Mouse (Mus musculus) kidney, postnatal 0 days (tissue): ENCODE results near the gene Uts2b. TPM values are rescaled to one million over a fixed set of nuclear protein-coding genes. Genes with fewer than 3 reads are reported as not detected.

Experiments
- ATAC-seq: fragments of 200-750 bp; cut with Nextera tagmentation; replicated peaks from 2 replicates; pipeline ENCODE4 v1.8.0; 2017; ENCODE audit warnings: low read depth, moderate number of reproducible peaks, moderate TSS enrichment, moderate library complexity; ENCODE audit not compliant: low FRiP score
- DNase-seq: peaks from one replicate; pipeline ENCODE4 v3.0.0-alpha.2; 2016; ENCODE audit warnings: low spot score
- H3K27ac ChIP-seq: fragments of 300-500 bp; sonication (generic); 2 replicates; pipeline ENCODE4 v1.5.1; 2014; ENCODE audit warnings: mild to moderate bottlenecking
- H3K27me3 ChIP-seq: fragments of 300-500 bp; sonication (generic); 2 replicates; pipeline ENCODE4 v1.6.1; 2014; ENCODE audit warnings: low read length, mixed read lengths; ENCODE audit not compliant: insufficient read depth
- H3K36me3 ChIP-seq: fragments of 300-500 bp; sonication (generic); 2 replicates; pipeline ENCODE4 v1.6.1; 2014; ENCODE audit warnings: low read length, mixed read lengths; ENCODE audit not compliant: insufficient read depth
- H3K4me1 ChIP-seq: fragments of 300-500 bp; sonication (generic); replicated peaks from 2 replicates; pipeline ENCODE4 v1.6.1; 2014; ENCODE audit warnings: antibody characterized with exemption, low read length, mixed read lengths; ENCODE audit not compliant: insufficient read depth
- H3K4me2 ChIP-seq: fragments of 300-500 bp; sonication (generic); 2 replicates; pipeline ENCODE4 v1.6.1; 2014; ENCODE audit warnings: mild to moderate bottlenecking, low read length, moderate library complexity, mixed read lengths
- H3K4me3 ChIP-seq: fragments of 300-500 bp; sonication (generic); replicated peaks from 2 replicates; pipeline ENCODE4 v1.5.1; 2014; ENCODE audit warnings: low read depth, low read length
- H3K9ac ChIP-seq: fragments of 300-500 bp; sonication (generic); 2 replicates; pipeline ENCODE4 v1.6.1; 2014; ENCODE audit warnings: low read depth, low read length
- H3K9me3 ChIP-seq: fragments of 300-500 bp; sonication (generic); replicated peaks from 2 replicates; pipeline ENCODE4 v1.6.1; 2016; ENCODE audit warnings: low read length, inconsistent platforms, mixed read lengths
- CTCF ChIP-seq: IDR thresholded peaks from 2 replicates; pipeline ENCODE4 v1.5.1; 2016; ENCODE audit warnings: antibody characterized with exemption, low read depth, mild to moderate bottlenecking, moderate library complexity
- WGBS: fragments of 180-500 bp; shearing (Covaris S2); extraction: QIAGEN DNeasy Blood & Tissue Kit; methylation state at CpG from one replicate; pipeline ENCODE4 v1.1.7; 2014; 5-methylcytosine and 5-hydroxymethylcytosine counted together
- polyA plus RNA-seq: library from polyadenylated mRNA; unstranded; fragments of >200 nt; fragmentation: Nextera tagmentation; extraction: Ambion mirVana; gene quantifications from 2 replicates; pipeline ENCODE4 v1.2.1, GENCODE M21; 2015

Uts2b gene
- polyA plus RNA-seq, 1 experiment from 2014 or later = not detected

DNA sequence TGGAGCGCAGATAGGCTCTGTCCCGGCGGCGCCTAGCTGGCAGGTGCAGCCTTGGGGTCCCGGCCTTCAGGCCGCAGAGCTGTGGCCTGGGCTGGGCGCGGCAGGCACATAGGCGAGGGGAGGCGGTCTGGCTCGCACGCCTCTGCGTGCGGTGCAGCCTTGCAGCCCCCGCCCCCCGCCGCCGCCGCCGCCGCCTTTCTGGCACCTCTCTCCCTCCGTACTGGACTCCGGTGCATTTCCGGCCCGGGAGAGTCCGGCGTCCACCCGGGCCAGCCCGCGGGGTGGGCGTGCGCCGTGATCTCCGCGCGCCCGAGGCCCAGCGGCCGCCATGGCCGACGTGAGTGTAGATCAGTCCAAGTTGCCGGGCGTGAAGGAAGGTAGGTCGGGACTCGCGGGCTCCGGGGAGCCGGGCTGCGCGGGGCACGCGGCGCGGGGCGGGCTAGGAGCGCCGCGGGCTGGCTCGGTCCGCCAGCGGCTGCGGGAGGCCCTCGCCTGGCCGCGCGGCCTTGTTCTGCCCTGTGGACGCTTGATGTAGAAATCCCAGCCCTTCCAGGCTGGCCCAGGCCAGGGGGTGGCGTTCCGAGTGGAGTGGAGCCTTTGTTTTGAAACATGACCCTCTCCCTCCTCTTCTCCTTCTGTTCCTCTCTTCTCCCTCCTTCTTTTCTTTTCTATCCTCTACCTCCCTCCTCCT lies 18.9 kb upstream of the Uts2b start, which contains the start of gene Ccdc50:
TSS of gene Ccdc50 (plus strand) at position 109 of the 691 bp plus-strand sequence.
- no peaks in the 10 kb centered on the region for H3K27me3 ChIP-seq
- under 1% methylated on average over 65 of the region's 69 CpGs for WGBS

DNA sequence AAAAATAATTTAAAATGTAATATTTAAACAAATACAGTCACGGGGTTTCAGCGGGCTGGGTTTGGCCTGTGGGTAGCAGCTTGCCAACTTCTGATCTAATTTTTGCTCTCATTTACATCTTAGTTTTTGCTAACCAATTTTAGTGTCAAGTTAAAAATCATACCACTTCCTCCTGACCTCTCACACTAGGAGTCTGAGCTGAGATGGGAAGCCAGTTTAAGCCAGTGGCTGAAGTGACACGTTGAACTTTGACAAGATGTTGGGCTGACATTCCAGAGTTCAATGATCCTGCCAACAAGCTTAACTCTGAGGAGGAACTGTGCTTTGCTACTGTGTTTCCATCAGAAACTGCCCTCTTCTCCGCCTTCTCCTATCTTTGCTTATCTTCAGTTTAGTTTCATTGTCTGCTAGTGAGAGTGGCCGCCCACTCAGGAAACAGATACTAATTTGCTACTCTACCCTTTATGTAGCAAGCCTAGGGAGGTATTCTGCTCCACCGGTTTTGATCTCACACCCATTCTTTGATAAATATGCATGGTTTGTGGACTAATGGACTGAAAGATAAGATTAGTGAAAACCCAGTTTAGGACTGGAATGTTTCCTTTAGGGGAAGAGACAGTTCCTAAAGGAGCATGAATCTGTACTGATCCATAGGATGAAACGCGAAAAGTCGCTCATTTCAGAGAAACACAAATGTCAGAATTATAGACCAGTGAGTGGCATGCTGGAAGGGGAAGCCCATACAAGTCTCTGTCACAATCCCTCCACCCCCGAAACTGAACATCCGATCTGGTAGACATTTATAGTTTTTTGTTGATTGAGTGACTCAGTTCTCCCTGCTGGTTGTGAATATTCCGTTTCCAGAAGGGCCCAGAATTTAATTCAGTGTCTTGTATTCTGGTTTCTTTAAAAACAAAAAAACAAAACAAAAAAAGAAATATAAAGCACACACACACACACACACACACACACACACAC lies 17.9 kb upstream of the Uts2b start:
- 37% methylated on average over 12 of the region's 12 CpGs for WGBS
- no peak for TF ChIP-seq CTCF
- peak; percentile 39 for DNase-seq
- peak overlapping the region; percentile 69 for H3K4me2 ChIP-seq
- no peaks in the 10 kb centered on the region for H3K36me3 ChIP-seq
- H3K4me1 ChIP-seq = 0 out of 2 replicates have a peak, but pooled peaks cover 9% of the 10 kb centered on the region
- H3K27ac ChIP-seq = peak overlapping the region; percentile 97
- no peak for ATAC-seq
- H3K4me3 ChIP-seq = peak overlapping the region; percentile 80
- H3K9ac ChIP-seq = peak overlapping the region; percentile 10; the same call in 1 of the 2 replicates
- no peaks in the 10 kb centered on the region for H3K27me3 ChIP-seq
- no peaks in the 10 kb centered on the region for H3K9me3 ChIP-seq

More for the DNA sequence above, 18.9 kb upstream of the Uts2b start, which contains the start of gene Ccdc50:
- no peak for TF ChIP-seq CTCF
- peak within 1 kb of the TSS; percentile 69 for H3K4me2 ChIP-seq
- peak within 1 kb of the TSS; percentile 97 for H3K27ac ChIP-seq
- DNase-seq = peak; percentile 81
- no peaks in the 10 kb centered on the region for H3K9me3 ChIP-seq
- no peaks in the 10 kb centered on the region for H3K36me3 ChIP-seq
- peak within 1 kb of the TSS; percentile 95 for H3K9ac ChIP-seq
- 0 out of 2 replicates have a peak, but pooled peaks cover 9% of the 10 kb centered on the region for H3K4me1 ChIP-seq
- H3K4me3 ChIP-seq = peak within 1 kb of the TSS; percentile 80
- peak; percentile 96 for ATAC-seq

GRCm38 (mm10) chr16:27386850-27387407 lies 16.9 kb upstream of the Uts2b start:
- WGBS = 70% methylated on average over 4 of the region's 4 CpGs
- no peaks in the 10 kb centered on the region for H3K27me3 ChIP-seq
- DNase-seq (no peak), ATAC-seq (no peak)
- no peak overlapping the region for H3K27ac ChIP-seq
- no peaks in the 10 kb centered on the region for H3K36me3 ChIP-seq
- H3K4me2 ChIP-seq = no peak overlapping the region
- no peak overlapping the region for H3K4me3 ChIP-seq
- no peak overlapping the region for H3K9ac ChIP-seq
- no peak for TF ChIP-seq CTCF
- H3K4me1 ChIP-seq = 0 out of 2 replicates have a peak, but pooled peaks cover 9% of the 10 kb centered on the region
- H3K9me3 ChIP-seq = no peaks in the 10 kb centered on the region

DNA sequence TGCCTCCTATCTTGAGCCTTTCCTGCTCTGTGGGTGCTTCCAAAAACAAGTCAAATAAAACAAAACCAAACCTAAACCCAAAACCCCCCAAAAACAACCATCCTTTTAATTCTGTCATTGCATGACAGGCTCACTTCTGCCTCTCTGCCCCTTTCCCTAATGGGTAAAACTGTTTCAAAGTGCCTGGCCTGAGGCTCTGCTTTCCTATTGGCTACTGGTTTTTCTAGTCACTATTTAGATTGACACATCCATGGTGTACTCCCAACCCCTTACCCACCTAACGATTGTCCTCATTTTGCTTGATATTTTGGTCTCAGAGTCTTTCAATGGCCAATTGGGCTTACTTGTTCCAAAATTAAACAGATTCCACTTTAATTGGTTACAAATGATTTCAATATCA lies 15.6 kb upstream of the Uts2b start:
- Histone ChIP-seq H3K4me2 (no peak overlapping the region), H3K9me3 (no peaks in the 10 kb centered on the region), H3K36me3 (no peaks in the 10 kb centered on the region), H3K27me3 (no peaks in the 10 kb centered on the region), H3K9ac (no peak overlapping the region), H3K4me1 (0 out of 2 replicates have a peak, but pooled peaks cover 7% of the 10 kb centered on the region), H3K27ac (no peak overlapping the region), H3K4me3 (no peak overlapping the region)
- WGBS = 78% methylated on average over 1 of the region's 1 CpGs
- DNase-seq (no peak), ATAC-seq (no peak)
- TF ChIP-seq CTCF = no peak

- no peak for TF ChIP-seq CTCF
- no peaks in the 10 kb centered on the region for H3K9me3 ChIP-seq
- WGBS = 78% methylated on average over 4 of the region's 4 CpGs
- DNase-seq (no peak), ATAC-seq (no peak)
- no peak overlapping the region for H3K27ac ChIP-seq
- no peak overlapping the region for H3K9ac ChIP-seq
- no peaks in the 10 kb centered on the region for H3K36me3 ChIP-seq
- no peak overlapping the region for H3K4me3 ChIP-seq
- H3K27me3 ChIP-seq = no peaks in the 10 kb centered on the region
- H3K4me2 ChIP-seq = no peak overlapping the region
- H3K4me1 ChIP-seq = 0 out of 2 replicates have a peak, but pooled peaks cover 4% of the 10 kb centered on the region
These were observed 15.0 kb upstream of the Uts2b start for GRCm38 (mm10) chr16:27384893-27385603.
